Mouse (Mus musculus) c-Kit-negative CD71-positive TER-119-positive erythroid progenitor cells, embryonic 14.5 days (primary cell): ENCODE results near the gene Clpsl2.

Source experiments
- DNase-seq: peaks from one replicate; pipeline ENCODE4 v3.0.0-alpha.2; 2013; ENCODE audit warnings: low read depth, low spot score

Gene Clpsl2

DNA sequence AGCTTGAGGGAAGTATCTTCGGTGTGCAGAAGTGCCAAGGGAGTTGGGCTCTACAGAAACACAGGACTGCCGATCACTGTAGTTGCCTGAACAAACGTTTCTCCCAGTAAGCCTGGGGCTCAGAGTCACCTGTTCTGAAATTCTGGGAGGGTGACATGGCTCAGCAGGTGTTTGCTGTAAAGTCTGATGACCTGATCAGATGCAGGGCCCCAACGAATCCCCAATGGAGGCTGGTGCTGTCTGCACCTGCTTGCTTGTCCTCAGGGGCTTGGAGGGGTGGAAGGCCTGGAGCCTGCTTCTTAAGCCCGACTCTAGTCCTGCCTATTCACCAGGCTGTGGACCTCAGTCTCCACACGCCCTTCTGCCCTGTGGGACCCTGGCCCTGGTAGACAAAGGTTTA is 8.6 kb downstream of the Clpsl2 start:
- DNase-seq: no peak

DNA sequence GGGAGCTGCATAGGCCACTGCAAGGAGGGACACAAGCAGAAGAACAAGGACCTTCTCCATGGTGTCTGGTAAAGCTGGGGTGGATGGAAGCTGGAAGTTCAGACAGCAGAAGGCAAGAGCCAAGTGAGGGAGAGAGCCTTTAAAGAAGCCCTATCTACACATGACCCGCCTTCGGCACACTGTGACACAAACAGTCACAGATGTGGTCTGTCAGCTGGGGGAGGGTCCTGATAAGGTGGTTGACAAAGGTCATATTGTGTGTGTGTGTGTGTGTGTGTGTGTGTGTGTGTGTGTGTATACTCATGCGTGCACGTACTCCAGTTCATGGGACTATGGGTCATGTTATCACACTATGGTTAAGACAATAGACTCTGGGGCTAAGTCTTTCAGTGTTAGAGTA is 11.4 kb downstream of the Clpsl2 start, which contains the start of gene Clps:
Gene Clps, minus strand, starts transcription at position 169 of the 400 bp plus-strand sequence.
- DNase-seq: no peak

DNA sequence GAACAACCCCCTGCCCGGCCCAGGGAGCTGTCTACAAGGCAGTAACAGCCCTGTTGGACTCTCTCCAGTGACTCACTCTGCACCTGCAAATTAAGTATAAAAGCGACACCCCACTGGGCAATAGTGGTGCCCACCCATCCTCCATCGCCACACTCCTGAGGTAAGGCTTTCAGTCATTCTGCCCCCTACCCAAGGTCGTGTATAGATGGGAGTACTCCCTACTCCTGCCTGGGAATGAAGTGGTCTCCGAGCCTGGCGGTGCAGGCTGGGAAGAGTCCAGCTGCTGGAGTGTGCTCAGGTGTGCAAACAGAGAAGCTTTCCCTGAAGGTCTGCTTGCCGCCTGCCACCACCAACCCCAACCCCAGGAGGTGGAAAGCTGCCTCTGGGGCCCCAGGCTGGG is 12.4 kb downstream of the Clpsl2 start:
- no peak for DNase-seq

DNA sequence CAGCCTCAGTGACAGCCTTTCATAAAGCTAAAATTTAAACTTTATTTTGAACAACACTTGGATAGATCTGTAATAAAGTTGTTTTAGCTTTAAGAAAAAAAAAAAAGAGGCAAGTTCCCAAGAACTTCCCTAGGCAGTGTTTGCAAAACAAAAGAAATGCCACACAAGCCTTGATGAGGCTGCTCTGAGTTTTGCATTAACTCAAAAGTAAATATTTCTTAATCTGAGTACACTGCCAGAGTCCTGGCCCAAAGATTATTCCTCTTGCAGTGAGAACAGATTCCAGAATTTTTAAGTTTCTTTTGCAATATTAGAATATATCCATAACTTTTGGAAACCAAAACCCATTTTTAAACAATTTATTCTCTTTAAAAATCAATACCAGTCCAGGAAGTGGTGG is 16.0 kb downstream of the Clpsl2 start:
- DNase-seq: no peak

DNA sequence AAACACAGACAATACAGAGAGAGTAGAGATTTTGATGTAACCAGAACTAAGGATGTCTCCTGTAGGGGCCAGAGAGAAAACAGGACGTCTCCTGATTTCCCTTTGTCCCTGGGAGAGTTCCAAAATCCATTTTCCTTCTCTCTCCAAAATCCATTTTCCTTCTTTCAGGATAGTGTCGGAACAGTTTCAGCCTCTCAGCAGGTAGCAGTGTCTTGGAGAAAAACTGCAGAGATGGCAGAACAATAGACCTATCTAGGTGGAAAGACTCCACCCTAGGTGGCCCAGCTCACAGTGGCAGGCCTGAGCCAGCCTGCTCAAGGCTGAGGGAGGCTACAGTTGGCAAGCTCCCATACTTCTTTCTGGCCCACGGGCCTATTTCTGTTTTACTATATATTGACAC is 18.3 kb downstream of the Clpsl2 start:
- DNase-seq: no peak

DNA sequence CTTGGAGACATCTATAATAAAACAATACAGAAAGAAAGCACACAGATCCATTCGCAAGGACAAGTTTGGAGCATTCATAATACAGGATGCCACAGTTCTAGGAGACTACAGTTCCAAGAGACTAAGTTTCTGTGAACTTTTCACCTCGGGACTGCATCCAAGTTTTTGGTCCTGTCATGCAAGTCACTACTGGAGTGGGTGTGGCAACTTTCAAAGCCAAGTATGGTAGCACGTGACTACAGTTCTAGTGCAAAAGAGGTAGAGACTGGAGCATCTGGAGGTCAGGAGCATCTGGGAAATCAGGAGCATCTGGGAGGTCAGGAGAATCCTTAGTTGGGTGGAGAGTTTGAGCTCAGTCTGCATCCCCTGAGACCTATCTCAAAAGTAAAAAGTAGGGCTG is 22.7 kb downstream of the Clpsl2 start:
- DNase-seq: no peak

DNA sequence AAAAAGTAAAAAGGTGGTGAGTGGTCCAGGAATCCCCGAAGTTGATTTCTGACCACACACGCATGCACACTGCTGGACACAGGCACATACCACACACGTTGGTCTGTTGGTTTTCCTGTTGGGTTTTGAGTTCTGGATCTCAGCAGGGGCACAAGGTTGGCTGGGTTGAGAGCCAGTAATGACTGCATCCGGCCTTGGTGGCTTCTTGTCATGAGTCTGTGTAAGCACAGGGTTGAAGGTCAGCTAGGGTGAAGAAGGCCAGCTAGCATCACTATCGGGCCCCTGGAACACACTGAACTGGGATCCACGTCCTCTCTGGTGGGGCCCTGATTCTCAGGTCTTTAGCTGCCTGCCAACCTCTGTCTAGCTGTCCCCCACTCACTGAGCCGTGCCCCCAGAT is 23.3 kb downstream of the Clpsl2 start:
- no peak for DNase-seq

DNA sequence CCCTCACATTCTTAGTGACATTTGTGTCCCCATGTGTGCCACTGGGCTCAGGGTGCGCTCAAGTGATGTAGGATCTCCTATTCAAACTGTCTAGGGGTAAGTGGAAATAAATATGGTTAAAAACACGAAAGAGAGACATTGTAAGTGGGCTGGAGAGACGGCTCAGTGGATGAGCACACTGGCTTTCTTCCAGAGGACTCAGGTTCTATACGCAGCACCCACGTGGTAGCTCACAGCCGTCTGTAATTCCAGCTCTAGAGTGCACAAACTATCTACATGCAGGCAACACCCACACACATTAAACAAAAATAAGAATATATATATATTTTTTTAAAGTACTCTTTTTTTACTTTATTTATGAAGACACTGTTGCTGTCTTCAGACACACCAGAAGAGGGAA is 23.7 kb downstream of the Clpsl2 start:
- DNase-seq: no peak

DNA sequence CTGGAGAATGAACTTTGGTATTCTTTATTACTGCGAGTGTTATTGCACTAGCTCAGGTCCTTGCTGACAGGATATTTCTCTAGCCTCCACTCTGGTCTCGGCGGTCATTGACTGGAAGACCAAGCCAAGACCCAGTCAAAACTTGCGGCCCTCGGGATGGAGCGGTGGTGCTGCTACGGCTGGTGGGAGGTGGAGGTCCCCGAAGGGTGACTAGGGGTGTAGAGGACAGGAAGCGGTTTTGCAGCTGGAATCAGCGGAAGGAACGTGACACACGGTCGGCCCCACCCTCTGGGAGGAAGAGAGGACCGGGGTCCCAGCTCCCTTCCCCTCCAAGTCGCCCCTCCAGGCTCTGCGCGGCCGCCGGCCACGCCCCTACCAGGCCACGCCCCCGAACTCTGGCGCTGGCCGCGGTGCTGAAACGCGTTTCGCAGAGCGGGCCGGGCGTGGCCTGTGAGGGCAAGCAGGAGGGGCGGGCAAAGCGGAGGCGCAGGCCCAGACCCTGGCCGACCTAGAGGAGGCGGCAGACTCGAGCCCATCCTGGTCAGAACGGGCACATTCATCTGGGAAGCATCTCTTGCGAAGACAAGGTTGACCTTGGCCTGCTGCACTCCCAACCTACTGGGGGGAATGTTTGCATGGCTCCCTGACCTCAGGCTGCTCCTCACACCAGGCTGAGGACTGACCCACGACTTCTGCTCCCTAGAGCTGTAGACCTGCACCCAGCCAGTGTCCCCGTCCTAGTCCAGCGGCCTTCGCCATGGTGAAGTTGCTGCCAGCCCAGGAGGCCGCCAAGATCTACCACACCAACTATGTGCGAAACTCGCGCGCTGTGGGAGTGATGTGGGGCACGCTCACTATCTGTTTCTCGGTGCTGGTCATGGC is 26.3 kb downstream of the Clpsl2 start, which contains the start of gene Lhfpl5:
Gene Lhfpl5, plus strand, starts transcription at position 398 of the 882 bp plus-strand sequence.
- DNase-seq: no peak

DNA sequence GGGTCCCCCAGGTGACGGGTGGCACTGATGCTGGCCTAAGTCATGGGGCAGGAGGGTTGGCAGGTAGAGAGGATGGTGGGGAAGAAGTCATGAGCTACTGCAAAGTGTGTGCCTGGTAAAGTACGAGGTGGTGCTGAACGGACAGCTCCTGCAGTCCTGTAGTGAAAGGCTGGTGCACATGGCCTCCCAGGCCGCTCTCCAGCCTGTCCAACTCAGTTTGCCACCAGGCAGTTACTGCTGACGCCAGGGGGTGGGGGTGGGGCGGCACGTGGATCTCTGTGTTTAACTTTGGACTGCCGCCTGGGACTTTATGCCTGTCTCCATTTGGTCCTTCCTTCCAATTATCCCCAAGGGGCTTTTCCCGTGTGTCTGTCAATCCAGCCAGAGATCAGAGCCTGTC is 31.2 kb downstream of the Clpsl2 start:
- no peak for DNase-seq

DNA sequence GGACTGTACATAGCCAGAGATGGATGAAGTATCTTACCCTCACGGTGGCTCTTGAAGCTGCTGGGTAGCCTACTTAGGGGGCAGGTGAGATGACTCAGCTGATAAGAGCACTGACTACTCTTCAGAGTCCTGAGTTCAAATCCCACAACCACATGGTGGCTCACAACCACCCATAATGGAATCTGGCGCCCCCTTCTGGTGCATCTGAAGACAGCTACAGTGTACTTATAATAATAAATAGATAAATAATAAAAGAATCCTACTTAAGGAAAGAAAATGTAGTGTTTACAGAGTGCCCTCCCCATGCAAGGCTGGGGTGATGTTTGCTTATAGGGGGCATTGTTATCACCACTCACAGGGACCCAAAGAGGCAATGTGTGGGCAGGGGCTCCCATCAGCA is 31.8 kb downstream of the Clpsl2 start:
- no peak for DNase-seq

DNA sequence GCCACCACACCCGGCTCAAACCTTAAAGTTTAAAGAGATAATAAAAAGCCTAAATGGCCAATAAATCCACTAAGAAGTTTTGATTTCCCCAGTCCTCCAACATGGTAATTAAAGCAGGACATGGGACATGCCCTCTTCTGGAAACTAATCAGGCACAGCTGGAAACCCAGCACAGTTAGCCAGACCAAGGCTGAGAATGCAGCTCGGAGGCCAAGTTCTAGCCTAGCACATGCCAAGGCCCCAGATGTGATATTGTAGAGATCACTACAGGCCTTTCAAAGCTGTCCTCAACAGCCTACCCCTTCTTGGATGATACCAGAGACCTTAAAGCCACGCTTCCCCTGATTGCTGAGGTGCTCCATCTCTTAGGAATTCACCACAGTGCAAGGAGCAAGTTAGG is 37.3 kb downstream of the Clpsl2 start:
- no peak for DNase-seq

DNA sequence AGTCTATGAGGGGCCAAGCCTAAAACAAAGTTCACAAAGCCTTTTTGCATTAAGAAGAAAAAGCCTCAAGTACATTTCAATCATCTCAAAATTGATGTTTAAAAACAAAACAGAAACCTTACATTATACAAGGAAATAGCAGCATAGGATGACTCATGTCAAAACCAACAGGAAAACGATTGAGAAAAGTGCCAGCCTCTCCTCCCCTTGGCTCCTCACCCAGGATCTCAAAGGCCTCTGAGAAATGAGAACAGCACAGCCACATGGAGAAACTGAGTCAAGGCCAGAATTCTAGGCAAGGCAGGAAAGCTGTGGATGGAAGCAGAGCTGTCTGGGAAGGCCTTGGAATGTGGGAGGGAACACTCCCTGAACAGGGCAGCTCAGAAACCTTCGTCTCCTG is 39.4 kb downstream of the Clpsl2 start:
- no peak for DNase-seq

DNA sequence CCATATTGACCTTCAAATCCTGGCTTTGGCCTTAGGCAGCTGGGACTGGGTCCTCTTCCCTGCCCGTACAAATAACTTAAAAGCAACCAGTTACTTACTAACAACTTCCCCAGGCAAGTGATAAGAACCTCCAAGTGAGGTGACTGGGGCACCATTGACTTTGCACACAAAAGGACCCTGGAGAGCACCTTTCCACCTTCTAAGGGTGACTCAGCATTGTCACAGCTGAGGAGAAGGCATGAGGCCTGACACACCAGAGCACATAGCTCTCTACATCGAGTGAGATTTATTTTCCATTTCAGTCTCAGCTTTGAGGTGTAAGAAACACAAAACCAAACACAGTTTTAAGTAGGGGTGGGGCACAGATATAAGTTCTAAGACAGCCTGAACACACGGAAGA is 41.4 kb downstream of the Clpsl2 start:
- no peak for DNase-seq

DNA sequence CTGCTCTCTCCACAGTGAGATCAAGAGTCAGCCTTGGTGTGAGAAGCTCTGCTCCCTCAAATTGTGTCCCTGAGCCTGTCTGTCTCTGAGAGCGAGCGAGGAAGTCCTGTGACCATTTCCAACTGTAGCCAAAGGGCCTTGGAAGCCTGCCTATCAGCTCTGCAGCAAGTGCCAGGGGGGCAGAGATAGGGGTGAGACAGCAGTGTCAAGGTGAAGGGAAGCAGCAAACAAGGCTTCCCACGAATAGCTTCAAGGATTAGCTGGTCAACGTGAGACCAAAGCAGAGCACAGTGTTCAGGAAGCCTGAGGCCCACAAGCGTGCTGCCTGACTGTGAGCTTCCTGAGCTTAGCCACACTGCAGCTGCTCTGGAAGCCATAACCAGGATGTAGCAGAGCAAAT is 42.3 kb downstream of the Clpsl2 start:
- no peak for DNase-seq

DNA sequence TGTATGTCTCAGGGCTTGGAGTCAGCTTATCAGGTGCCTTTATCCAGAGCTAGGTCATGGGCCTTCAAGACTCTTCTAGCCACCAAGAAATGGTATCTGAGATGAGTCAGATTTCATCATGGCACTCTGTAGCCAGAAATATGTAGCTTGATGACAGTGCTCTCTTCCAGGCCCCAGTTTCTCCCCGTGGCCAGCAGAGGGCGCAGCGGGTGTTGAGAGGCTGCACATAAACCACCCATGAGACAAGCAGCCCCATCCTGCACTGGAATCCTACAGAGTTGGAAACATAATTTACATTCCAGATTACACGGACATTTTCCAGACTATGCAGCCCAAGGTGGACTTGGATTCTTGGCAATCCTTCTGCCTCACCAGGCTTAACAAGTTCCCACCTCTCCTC is 43.8 kb downstream of the Clpsl2 start:
- peak; percentile 52 for DNase-seq

DNA sequence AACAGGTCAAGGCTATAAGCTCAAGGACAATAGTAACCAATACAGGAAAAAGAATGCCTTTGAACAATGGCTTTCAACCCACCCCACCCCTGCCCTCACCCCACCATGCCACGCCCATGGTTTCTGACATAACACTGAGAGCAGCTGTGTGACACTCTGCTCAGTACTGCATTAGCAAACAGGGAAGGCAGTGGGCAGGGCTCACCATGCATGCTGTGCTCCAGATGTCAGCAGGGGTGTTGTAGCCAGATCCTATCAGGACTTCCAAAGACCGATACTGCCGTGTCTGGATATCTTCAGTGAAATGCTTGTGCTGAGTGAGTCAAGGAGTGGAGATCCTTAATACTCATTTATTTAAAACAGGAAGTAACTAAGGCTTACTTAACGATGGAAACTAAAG is 44.8 kb downstream of the Clpsl2 start:
- DNase-seq: no peak

DNA sequence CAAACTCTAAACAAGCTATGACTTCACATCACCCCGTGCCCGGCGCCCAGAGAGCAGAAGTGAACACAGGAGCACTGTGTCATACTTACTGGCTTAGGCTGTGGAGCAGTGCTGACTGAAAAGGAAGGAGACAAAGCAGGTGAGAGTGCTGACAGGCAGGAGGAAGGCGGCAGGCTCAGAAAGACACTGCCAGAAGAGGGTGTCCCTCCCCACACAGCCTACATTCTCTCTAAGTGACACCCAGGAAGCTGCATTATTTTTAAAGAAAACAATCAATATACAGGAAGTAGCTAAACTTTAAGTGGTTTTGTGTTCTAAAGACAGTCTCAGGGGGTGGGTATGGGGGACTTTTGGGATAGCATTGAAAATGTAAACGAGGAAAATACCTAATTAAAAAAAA is 51.6 kb downstream of the Clpsl2 start:
- DNase-seq: no peak

DNA sequence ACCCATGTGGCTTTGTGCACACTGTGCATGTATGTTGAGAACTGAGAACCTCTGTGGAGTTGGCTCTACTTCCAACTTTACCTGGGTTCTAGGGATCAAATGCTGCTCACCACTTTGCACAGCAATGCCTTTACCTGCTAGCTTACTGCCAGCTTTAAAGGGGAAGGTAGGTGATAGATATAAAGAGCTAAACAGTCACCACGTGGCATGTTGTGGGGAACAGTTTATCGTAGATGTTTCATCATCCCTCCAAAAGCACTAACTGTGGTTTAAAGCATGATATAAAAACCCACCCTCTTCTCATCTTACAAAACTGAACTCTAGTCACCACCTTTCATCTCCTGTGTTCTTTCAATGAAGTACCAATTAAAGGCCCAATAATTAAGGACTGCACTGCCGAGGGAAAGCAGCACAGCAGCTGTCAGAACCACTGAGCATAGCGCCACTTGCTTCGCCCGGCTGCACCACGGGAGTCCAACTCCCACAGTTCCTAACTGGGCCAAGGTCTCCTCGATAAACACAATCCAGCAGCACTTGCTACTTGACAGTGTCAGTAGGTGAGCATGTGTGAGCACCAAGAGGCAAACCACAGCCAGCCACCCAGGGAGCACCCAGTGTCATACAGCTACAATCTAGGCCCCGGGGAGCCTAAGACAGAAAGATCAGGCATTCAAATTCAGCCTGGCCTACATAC is 52.5 kb downstream of the Clpsl2 start:
- DNase-seq: no peak
